Mouse (Mus musculus) cerebellum, adult 11 months (tissue): ENCODE data around the gene Ankrd13d.
"Not testable (repeated sequence)": the region's sequence is repeated elsewhere in the genome, so short reads cannot be mapped to it uniquely, and the experiment has no call there.

Experiments
- DNase-seq: peaks from one replicate; pipeline ENCODE4 v3.0.0; 2022

The Ankrd13d gene

DNA sequence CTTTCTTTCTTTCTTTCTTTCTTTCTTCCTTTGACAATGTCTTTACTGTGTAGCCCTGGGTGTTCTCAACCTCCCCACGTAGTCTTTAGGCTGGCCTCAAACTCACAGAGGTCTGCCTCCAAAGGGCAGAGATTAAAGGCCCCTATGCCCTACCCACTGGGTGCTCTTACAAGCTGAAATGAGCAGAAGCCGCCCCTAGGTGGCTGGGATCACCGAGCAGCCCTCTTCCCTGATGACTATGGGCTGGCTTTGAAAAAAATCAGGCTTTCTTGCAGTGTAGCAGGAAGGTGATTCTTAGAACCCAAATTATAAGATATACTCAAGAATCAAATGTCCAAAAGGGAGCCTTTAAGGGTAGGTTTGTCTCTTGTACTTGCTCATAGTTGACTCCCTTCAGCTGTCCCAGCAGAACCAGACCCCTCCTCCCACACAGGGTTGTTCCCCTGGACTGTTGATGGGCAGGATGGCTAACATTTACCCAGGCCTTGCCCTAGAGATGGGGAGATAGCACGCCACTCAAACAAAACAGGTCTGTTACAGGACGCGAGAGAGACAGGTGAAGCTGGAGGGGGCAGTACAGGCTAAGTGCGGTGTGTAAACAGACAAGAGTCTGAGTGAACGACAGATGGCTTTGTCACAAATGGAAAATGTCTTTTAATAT lies 21.8 kb downstream of the Ankrd13d start:
- DNase-seq: no peak

- DNase-seq: no peak
Observed at GRCm38 (mm10) chr19:4257897-4258252, 25.1 kb downstream of the Ankrd13d start.

DNA sequence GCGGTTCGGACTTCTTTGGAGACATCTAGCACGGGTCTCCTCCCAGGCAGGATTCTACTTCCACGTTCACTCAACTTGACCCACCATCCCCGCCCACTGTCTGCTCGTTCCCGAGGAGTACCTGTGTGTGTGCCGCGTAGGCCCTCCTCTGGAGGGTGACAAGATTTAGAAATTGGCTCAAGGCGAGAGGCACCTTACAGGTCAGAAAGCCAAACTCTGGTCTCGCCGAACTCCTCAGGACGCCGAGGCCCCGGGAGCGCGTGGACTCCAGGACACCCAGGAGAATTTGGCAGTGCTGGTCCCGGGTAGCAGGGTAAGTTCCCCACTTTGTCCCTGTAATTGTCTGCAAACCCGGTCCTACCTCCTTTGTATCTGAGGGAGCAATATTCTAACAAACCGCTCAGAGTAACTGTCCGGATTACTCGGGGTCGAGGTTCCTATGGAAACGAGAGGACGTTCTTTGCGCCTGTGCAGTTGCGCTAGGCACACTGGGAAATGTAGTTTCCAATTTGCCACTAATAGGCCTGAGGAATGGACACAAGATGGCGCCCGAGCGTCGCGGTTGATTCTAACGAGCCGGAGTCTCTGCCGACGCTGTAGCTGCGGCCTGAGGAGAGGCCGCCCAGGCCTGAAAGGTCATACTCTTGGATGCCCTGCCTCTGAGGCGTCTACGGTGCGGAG lies 25.6 kb downstream of the Ankrd13d start:
- DNase-seq: peak; percentile 92

- DNase-seq: no peak
Observed at GRCm38 (mm10) chr19:4255583-4256162, 27.3 kb downstream of the Ankrd13d start.

DNA sequence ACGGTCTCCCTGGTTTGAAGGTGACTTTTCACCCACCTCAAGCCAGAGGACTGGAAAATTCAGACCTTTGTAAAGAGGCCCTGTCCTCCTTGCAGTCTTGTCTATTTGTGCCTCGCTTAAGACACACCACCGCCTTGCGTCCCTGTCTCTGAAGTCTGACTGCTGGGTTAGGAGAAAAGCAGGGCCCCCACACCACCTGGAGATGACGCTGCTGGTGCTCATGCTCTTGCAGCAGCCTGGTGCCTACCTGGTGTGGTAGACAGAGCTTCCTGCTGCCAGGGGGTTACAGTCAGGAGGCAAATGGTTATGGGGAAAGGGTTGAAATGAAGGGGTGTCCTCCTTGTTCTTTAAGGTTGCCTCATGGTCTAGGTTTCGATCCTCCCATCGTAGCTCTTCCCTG lies 28.7 kb downstream of the Ankrd13d start:
- no peak for DNase-seq

- not testable (repeated sequence) for DNase-seq
Observed at GRCm38 (mm10) chr19:4248683-4249082, 34.3 kb downstream of the Ankrd13d start.

DNA sequence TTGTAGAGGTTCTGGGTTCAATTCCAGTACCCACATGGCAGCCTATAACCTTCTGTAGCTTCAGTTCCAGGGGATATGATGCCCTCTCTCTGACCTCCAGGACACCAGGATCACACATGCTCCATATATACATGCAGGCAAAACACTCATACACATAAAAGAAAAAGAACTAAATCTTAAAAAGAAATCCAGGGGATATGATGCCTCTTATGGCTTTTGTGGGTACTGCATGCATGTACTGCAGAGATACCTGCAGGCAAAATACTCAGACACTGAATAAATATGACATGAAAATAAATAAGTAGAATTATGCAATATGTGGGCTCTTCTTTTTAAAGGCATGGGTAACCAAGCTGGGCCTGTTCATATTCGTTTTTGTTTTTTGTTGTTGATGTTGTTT lies 35.9 kb downstream of the Ankrd13d start:
- no peak for DNase-seq

DNA sequence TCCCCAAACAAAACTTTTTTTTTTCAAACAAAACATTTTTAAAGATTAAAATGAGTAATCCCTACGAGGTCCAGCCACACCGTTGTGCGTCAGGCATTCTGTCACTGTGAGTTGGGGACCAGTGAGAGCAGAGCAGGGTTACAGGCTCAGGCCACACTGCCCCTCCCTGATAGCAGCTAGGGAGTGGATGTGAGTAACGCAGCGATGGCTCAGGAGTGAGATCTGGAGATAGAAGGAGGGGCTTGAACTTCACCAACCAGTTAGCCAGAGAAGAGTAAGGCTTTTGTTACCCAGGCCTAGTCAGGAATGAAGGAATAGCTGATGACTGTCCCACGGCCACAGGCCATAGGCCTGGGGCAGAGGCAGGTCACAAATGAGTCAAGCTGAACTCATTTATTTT lies 38.2 kb downstream of the Ankrd13d start:
- no peak for DNase-seq

- DNase-seq: no peak
Observed at GRCm38 (mm10) chr19:4242416-4242815, 40.5 kb downstream of the Ankrd13d start.

GRCm38 (mm10) chr19:4240247-4240668 lies 42.7 kb downstream of the Ankrd13d start:
- DNase-seq: no peak

- DNase-seq: no peak
Observed at GRCm38 (mm10) chr19:4234548-4234947, 48.4 kb downstream of the Ankrd13d start.

DNA sequence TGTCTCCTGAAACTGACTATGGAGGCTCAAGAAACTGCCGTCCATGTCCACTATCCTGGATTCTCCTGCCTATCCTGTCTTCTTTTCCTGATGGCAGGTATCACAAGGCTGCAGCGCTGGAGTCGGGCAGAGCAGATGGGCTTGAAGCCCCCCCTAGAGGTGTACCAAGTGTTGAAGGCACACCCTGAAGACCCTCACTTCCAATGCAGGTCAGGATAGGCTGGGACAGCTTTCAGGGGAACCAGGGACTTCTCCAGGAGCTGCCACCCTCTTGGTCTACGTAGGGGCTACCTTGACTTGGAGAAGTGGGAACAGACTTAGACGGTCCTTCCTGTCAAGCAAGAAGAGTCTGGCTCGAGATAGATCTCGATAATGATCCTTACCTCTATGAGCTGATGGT lies 50.3 kb downstream of the Ankrd13d start:
- no peak for DNase-seq

DNA sequence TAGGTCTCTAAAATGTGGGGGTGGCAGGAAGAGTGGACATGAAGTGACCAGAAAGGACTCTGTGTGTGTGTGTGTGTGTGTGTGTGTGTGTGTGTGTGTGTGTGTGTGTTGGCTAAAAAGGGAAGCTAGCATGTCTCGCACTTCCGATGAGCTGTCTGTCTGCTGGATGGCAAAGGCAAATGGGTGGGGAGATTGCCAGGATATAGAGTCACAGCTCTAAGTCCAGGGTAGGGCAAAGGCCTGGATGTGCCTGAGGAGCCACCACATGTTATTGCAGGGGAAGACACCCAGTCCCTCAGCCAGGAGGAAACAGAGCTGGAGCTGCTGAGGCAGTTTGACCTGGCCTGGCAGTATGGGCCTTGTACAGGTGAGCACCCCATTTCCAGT lies 50.8 kb downstream of the Ankrd13d start:
- DNase-seq: no peak

- DNase-seq: peak; percentile 97
Observed at GRCm38 (mm10) chr19:4231253-4232185, 51.4 kb downstream of the Ankrd13d start, which contains the start of gene Pold4. Gene Pold4, plus strand, starts transcription at chr19:4231899.

- DNase-seq: no peak
Observed at GRCm38 (mm10) chr19:4230415-4230814, 52.5 kb downstream of the Ankrd13d start.

- peak; percentile 34 for DNase-seq
Observed at GRCm38 (mm10) chr19:4229451-4230076, 53.4 kb downstream of the Ankrd13d start.

GRCm38 (mm10) chr19:4228891-4229290 lies 54.0 kb downstream of the Ankrd13d start:
- DNase-seq: no peak

DNA sequence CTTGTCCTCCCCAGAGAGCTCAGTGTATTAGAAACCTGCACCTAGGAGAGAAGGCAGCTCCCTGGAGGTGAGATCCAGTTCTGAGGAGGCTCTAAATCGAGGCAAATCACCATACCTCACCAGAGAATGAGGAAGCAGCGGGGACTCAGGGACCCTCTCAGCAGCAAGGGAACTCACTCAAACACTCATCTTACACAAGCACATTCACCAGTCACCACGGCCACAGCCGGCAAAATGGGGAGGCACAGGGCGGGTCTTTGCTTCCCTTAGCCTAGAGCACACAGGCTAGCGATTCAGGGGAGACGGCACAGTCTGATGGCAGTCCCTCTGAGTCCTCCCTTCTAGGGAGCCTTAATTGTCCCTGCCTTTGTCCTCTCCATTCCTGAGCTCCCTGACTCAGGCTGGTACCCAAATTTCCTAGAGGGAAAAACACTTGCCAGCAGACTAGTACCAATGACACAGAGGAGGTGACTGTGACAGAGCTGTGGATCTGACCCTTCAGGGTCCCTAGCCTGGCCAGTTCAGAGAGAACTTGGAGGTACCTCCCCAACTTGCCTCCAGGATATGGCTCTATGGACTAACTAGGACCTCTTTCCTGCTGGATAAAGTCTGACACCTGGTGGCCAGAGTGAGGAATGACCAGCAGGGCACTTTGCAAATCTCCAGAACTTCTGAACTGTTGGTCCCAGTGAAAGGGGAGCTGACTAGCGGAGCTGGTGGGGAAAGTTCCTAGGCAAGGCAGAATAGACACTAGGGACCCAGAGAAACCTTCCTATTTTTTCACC lies 54.9 kb downstream of the Ankrd13d start:
- DNase-seq: peak; percentile 64

- no peak for DNase-seq
Observed at GRCm38 (mm10) chr19:4227446-4227845, 55.5 kb downstream of the Ankrd13d start.

DNA sequence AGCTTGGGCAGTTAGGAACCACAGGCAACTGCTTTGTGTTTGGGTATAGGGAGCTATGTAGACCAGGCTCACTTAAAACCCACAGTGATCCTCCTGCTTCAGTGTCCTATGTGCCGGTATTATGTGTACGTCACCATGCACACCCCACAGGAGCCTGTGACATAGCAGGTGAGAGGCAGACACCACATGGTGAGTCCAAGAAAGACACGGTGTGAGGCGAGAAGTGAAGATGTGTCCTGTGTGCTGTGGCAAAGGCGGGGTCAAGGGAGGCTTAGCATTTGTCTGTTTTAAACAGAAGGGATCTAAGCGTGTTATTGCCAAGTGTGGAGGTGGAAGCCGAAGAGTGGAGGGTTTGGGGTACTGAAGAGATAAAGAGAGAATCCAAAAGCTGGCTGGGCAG lies 56.2 kb downstream of the Ankrd13d start:
- DNase-seq: no peak

GRCm38 (mm10) chr19:4222165-4222564 lies 60.8 kb downstream of the Ankrd13d start:
- DNase-seq: no peak
